Mouse (Mus musculus) kidney, adult 2 months (tissue): ENCODE measurements at regions not wholly inside any gene's neighbourhood (a gene's known extent, or its start where the extent isn't known, plus 50 kb on each side); places are given as distances from the start of the nearest gene placed in this dataset.

Source experiments
- DNase-seq: peaks from one replicate; pipeline ENCODE4 v3.0.0; 2021
- H3K27ac ChIP-seq: fragments of 200-500 bp; 2 replicates; pipeline ENCODE4 v1.5.1; 2012; ENCODE audit warnings: low read depth, low read length, control low read depth, inconsistent platforms; ENCODE audit not compliant: insufficient read depth
- H3K27me3 ChIP-seq: fragments of 200-500 bp; replicated peaks from 2 replicates; pipeline ENCODE4 v1.6.1; 2012; ENCODE audit warnings: mild to moderate bottlenecking, moderate library complexity, low read length, inconsistent platforms; ENCODE audit not compliant: control insufficient read depth, insufficient read depth
- H3K36me3 ChIP-seq: fragments of 200-500 bp; 2 replicates; pipeline ENCODE4 v1.6.1; 2012; ENCODE audit warnings: mild to moderate bottlenecking, moderate library complexity, low read length, inconsistent platforms; ENCODE audit not compliant: control insufficient read depth, insufficient read depth
- H3K4me1 ChIP-seq: fragments of 200-500 bp; 2 replicates; pipeline ENCODE4 v1.6.1; 2011; ENCODE audit warnings: low read length; ENCODE audit not compliant: control insufficient read depth, insufficient read depth
- H3K4me3 ChIP-seq: fragments of 200-500 bp; 2 replicates; pipeline ENCODE4 v1.5.1; 2011; ENCODE audit warnings: mild to moderate bottlenecking, low read depth, low read length, control low read depth; ENCODE audit not compliant: insufficient read depth
- CTCF ChIP-seq: fragments of 200-500 bp; conservative IDR thresholded peaks from 2 replicates; pipeline ENCODE4 v1.5.1; 2011; ENCODE audit warnings: low read depth, mild to moderate bottlenecking, control low read depth, low read length, moderate library complexity, mixed read lengths; ENCODE audit not compliant: insufficient read depth, insufficient read length
- POLR2A ChIP-seq: fragments of 200-500 bp; IDR thresholded peaks from one replicate; pipeline ENCODE4 v1.6.1; 2011; ENCODE audit warnings: low read depth, low read length, control low read depth
- WGBS: fragments of 180-500 bp; shearing (Covaris S2); methylation state at CpG from one replicate; pipeline ENCODE4 v1.1.7; 2018; 5-methylcytosine and 5-hydroxymethylcytosine counted together

DNA sequence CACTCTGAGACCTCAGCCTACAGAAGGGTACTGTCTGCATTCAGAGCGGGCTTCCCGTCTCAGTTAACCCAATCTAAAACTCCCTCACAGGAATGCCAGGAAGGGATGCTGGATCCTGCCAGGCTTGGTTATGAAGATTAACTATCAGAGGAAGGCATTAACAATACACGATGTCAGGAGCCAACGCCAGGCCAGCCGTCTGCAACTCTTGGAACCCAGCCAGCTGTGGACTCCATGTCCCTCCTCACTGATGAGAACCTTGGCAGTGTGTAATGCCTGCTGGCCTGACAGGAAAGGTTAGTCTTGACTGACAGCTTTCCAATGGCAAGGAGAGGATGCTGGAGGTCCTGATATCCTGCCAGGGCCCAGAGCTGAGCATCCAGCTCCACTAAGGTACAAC is 206.0 kb downstream of the Ajap1 start:
- Histone ChIP-seq H3K27ac (no peak overlapping the region), H3K36me3 (no peaks in the 10 kb centered on the region), H3K4me1 (no peaks in the 10 kb centered on the region), H3K4me3 (no peak overlapping the region), H3K27me3 (no peaks in the 10 kb centered on the region)
- TF ChIP-seq POLR2A (no peak), CTCF (no peak)
- WGBS: 39% methylated on average over 5 of the region's 5 CpGs
- DNase-seq: peak; percentile 13

DNA sequence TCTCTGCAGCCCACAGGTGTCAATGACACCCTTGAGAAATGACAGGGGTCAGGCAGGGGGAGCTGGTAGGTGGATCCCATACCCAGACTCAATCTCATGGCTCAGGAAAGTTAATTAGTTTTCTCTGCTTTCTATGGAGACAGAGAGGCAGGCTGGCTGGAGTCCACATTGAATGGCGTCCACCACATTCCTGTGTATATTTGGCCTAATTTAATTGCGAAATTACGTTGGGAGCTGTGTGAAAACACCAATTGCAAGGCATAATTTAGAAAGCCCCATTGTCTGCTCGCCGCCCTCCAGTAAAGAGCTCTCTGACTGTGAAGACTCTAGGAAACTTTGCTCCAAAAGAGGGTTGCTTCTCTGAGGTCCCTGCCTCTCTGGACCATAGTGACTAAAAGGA is 211.2 kb downstream of the Ajap1 start:
- no peak for DNase-seq
- Histone ChIP-seq H3K4me3 (no peak overlapping the region), H3K27ac (no peak overlapping the region), H3K36me3 (no peaks in the 10 kb centered on the region), H3K4me1 (no peaks in the 10 kb centered on the region), H3K27me3 (no peaks in the 10 kb centered on the region)
- 57% methylated on average over 5 of the region's 5 CpGs for whole genome bisulfite sequencing
- TF ChIP-seq POLR2A (no peak), CTCF (no peak)

DNA sequence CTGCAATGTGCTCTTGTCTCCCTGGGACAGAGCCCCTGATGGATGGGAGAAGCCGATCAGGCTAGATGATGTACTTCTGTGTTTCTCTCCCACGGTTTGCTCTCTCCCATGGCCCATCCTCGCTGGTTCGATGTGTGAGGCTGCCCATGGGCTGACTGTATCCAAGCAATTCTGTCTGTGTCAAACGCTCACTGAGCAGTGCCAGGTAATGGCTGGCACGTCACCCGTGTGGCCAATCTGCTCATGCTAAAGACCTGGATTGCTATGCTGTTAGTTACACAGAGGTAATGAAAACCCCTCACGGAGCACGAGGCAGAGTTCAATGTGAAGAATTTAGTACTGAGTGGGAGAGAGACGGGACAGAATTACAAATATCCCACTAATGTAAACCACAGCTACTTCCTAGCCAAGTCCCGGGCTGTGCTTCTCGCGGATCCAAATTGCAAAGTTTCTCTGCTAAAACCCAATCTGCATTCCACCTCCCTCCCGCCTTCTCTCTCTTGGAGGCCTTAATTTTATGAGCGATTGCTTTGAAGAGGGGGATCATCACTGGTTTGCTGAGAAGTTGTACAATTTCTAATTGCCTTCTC is 219.3 kb downstream of the Ajap1 start:
- DNase-seq: no peak
- no peaks in the 10 kb centered on the region for H3K27me3 ChIP-seq
- no peak overlapping the region for H3K4me3 ChIP-seq
- no peaks in the 10 kb centered on the region for H3K36me3 ChIP-seq
- H3K4me1 ChIP-seq: no peaks in the 10 kb centered on the region
- H3K27ac ChIP-seq: no peak overlapping the region
- TF ChIP-seq CTCF: no peak
- WGBS: 26% methylated on average over 15 of the region's 15 CpGs

DNA sequence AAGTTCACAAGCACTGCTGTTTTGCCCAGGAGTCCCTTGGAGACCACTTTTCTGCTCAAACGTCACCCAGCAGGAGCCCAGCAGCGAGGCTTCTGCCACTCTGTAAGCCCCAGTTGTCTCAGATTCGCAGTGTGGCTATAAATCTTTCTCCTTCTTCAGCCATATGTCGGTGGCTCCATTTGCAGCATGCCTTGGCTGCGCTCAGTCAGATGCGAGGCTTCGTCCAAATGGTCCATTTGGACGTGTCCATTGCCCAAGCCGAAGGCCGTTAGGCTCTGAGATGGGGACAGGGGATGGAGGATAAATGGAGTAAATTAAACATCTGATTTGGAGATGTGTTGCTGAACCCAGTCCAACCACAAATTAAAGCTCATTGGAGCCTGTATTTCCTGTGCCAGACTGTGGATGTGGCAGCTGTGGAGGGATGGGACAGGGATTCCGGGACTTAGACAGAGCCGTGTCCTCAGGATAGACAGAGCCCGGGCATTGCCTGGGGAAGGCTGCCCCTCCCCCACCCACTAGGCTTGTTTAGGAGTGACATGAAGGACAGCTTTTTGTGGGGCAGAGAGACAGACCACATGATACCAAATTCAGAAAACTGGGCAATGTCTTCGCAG is 221.6 kb downstream of the Ajap1 start:
- no peaks in the 10 kb centered on the region for H3K36me3 ChIP-seq
- TF ChIP-seq CTCF: no peak
- no peak for TF ChIP-seq POLR2A
- no peak for DNase-seq
- H3K27ac ChIP-seq: no peak overlapping the region
- no peak overlapping the region for H3K4me3 ChIP-seq
- H3K4me1 ChIP-seq: no peaks in the 10 kb centered on the region
- 26% methylated on average over 14 of the region's 14 CpGs for WGBS
- H3K27me3 ChIP-seq: no peaks in the 10 kb centered on the region

DNA sequence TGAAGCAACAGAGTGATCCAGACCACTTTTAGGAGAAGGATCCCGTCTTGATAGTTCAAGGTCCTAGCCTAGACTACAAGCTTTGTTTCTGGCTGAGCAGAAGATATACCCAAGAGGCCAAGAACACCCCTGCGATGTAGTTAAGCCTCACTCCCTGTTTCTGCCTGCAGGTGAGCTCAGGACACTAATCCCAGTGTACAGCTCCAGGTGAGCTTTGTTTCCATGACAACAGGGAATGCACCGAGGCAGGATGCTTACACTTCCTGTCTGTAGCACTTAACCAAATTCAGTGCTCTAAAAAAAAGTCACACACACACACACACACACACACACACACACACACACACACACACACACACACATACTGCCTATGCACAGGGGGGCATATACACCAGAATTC is 230.7 kb downstream of the Ajap1 start:
- Histone ChIP-seq H3K27me3 (no peaks in the 10 kb centered on the region), H3K27ac (no peak overlapping the region), H3K36me3 (no peaks in the 10 kb centered on the region), H3K4me3 (no peak overlapping the region), H3K4me1 (no peaks in the 10 kb centered on the region)
- no peak for TF ChIP-seq CTCF
- no peak for TF ChIP-seq POLR2A
- no peak for DNase-seq
- WGBS: 60% methylated on average over 3 of the region's 3 CpGs

DNA sequence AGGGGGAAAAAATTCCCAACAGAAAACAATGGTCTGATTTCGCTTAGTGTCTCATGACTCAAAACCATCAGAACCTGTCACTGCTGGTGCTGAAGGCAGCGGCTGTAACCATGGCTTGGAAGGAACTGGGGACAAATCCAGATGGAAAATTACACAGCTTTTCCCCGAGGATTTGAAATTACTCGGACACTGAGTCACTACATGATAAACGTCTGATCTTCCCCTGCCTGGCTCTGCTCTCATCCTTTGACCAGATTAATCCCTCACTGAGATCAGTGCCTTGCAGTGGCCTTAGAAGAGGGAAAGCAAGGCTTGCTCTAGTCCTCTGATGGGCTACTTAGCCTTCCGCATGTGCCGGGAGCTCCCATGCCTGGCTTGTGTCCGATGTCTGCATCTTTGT is 231.3 kb downstream of the Ajap1 start:
- 61% methylated on average over 8 of the region's 8 CpGs for WGBS
- Histone ChIP-seq H3K27me3 (no peaks in the 10 kb centered on the region), H3K36me3 (no peaks in the 10 kb centered on the region), H3K4me3 (no peak overlapping the region), H3K27ac (no peak overlapping the region), H3K4me1 (no peaks in the 10 kb centered on the region)
- peak; percentile 2 for DNase-seq
- TF ChIP-seq POLR2A: no peak
- TF ChIP-seq CTCF: no peak

DNA sequence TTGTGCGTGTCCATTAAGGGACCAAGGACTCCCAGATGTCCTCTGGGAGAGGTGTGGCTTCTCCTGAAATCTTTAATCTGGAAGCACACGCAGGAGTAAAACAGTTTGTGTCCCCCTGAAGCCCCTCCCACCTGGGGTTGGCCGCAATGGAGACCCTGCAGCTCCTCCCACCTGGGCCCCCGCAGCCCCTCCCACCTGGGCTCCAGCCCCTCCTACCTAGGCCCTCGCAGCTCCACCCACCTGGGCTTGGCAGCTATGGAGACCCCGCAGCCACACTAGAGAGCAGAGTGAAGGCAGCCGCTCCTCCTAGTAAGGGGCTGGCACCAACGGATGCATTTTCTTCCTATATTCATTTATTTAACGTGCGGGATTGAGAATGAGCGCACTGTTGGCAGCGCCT is 245.9 kb downstream of the Ajap1 start:
- TF ChIP-seq CTCF: no peak
- TF ChIP-seq POLR2A: no peak
- Histone ChIP-seq H3K4me1 (no peaks in the 10 kb centered on the region), H3K27me3 (no peaks in the 10 kb centered on the region), H3K4me3 (no peak overlapping the region), H3K27ac (no peak overlapping the region), H3K36me3 (no peaks in the 10 kb centered on the region)
- no peak for DNase-seq
- 17% methylated on average over 12 of the region's 12 CpGs for WGBS

DNA sequence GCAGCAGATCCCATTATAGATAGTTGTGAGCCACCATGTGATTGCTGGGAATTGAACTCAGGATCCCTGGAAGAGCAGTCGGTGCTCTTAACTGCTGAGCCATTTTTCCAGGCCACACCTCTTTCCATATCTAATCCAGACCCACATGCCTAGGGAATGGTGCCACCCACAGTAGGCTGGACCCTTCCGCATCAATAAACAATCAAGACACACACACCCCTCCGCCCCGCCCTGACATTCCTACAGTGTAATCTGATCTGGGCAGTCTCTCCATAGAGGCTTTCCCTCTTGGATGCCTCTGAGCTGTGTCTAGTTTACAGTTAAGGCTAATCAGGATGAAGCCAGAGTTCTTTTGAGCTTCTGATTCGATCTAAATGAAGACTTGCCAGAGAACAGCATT is 248.8 kb downstream of the Ajap1 start:
- TF ChIP-seq POLR2A (no peak), CTCF (no peak)
- H3K27me3 ChIP-seq: no peaks in the 10 kb centered on the region
- DNase-seq: no peak
- no peaks in the 10 kb centered on the region for H3K36me3 ChIP-seq
- WGBS: 58% methylated on average over 5 of the region's 5 CpGs
- H3K4me1 ChIP-seq: no peaks in the 10 kb centered on the region
- no peak overlapping the region for H3K4me3 ChIP-seq
- H3K27ac ChIP-seq: no peak overlapping the region
